Mouse (Mus musculus): ENCODE data around the gene Maats1.

GRCm38 (mm10) chr16:38363256-38363595 lies 21.3 kb upstream of the Maats1 start:
- TF ChIP-seq FLI1 (IDR thresholded peaks at IDR 0.05; ENCODE audit: low read length) (no peak), GATA1 (IDR thresholded peaks at IDR 0.05; ENCODE audit: borderline replicate concordance, low read length) (no peak)
